Mouse (Mus musculus): ENCODE results near the gene Higd1c. TPM values are rescaled to one million over a fixed set of nuclear protein-coding genes. Genes with fewer than 3 reads are reported as not detected.
"Not testable (repeated sequence)": the region's sequence is repeated elsewhere in the genome, so short reads cannot be mapped to it uniquely, and the experiment has no call there.

Higd1c gene
- total RNA-seq, 2 experiments from 2014 or later, result not detected

GRCm38 (mm10) chr15:100406088-100406487 is 41.7 kb downstream of the Higd1c start:
- no peak for ATAC-seq (ENCODE audit: poor library complexity, severe bottlenecking)

GRCm38 (mm10) chr15:100410918-100411672 is 46.8 kb downstream of the Higd1c start:
- ATAC-seq (ENCODE audit: poor library complexity, severe bottlenecking), result peak; percentile 88

DNA sequence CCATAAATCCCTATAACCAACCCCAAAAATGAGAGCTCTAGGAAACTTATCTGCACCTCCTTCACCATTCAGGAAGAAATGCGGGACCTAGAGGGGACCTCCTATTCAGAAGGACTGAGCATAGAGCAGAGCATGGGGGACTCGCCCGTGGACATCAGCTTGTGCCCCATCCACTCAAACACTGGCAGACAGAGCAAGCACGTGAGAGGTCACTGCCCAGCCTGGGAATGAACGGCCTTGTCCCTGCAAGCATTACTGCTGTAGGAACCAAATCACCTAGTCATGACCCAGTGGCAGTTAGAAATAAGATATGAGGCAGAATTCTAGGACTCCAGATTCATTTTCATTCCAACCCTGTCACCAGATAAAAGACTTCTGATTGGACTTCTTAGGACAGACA is 47.4 kb downstream of the Higd1c start:
- ATAC-seq (ENCODE audit: poor library complexity, severe bottlenecking), result no peak

DNA sequence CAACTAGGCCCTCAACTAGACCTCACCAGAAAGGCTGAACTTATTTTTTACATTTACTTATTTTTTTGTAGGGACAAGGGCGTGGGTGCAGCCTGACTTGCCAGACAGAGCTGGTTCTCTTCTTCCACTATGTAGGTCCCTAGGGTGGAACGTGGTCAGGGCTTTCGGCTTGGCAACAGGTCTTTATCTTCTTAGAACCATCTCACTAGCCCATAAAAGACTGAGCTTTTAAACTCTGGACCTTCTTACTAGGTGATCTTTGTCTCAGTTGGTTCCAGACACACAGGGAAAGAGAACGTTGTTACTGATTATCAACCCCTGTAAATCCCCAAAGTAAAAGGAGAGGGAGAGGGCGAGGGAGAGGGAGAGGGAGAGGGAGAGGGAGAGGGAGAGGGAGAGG is 49.0 kb downstream of the Higd1c start:
- ATAC-seq (ENCODE audit: poor library complexity, severe bottlenecking), result no peak

DNA sequence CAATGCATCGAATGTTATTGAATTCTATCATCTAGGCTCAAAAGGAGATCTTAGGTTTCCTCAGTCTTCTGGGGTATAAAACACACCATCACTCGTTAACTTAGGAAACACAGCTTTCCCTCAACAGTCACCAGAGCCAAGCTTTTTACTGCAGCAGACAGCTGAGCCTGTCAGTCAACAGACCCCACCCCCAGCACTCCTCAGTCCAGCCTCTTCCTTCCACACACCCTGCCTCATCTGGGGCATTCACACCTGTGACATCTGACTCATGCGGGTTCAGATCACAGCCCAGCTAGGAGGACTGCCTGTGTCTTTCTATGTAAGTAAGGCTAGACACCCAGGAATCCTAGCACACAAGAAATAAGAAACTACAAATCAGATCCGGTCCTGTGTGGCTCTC is 49.7 kb downstream of the Higd1c start:
- peak; percentile 48; the same call in 1 of the 2 replicates for ATAC-seq (ENCODE audit: poor library complexity, severe bottlenecking)

DNA sequence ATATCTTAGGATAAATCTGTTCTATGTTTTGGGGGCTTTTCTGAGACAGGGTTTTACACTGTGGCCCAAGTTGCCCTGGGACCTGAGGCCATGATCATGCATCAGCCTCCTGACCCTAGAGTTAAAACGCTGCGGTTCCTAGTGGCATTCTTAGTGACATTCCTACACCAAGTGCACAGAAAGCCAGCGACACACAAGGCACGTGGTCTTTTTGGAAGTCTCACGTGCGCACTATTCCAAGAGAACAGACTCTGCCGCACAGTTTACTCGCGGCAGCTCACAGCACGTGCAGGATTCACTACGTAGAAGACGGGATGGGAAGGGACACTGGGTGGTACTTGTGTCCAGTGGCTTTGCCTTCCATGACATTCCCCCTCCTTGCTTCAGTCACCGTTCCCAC is 50.6 kb downstream of the Higd1c start:
- no peak for ATAC-seq (ENCODE audit: poor library complexity, severe bottlenecking)

GRCm38 (mm10) chr15:100415684-100416083 is 51.3 kb downstream of the Higd1c start:
- ATAC-seq (ENCODE audit: poor library complexity, severe bottlenecking), result no peak

DNA sequence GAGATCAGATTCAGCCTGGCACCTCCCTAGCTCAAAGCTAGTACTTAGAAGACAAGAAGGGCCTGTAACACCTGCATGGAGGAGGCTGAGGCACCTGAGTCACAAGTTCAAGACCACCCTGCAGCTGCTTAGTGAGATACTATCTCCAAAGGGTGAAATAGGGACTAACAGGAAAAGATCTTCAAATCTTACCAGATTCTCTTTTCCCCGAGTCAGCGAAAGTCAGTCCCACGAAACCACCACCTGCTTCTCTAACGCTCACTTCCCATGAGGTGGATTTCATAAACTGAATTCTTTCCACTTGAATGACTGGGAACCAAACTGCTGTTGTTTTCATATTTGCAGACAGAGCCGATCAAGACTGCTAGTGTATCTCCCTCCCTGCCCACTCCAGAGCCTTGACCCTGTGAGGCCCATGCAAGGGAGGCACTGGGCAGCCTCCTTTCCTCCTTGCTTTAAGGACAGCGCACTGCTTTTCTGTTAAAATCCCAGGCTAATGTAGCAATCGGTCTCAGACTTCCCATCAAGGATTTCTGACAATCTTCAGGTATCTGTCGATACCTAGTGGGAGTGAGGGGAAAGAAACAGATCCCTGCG is 53.6 kb downstream of the Higd1c start:
- ATAC-seq (ENCODE audit: poor library complexity, severe bottlenecking), result no peak

GRCm38 (mm10) chr15:100419311-100419710 is 55.0 kb downstream of the Higd1c start:
- no peak for ATAC-seq (ENCODE audit: poor library complexity, severe bottlenecking)

GRCm38 (mm10) chr15:100419901-100420745 is 55.8 kb downstream of the Higd1c start:
- ATAC-seq (ENCODE audit: poor library complexity, severe bottlenecking), result no peak

DNA sequence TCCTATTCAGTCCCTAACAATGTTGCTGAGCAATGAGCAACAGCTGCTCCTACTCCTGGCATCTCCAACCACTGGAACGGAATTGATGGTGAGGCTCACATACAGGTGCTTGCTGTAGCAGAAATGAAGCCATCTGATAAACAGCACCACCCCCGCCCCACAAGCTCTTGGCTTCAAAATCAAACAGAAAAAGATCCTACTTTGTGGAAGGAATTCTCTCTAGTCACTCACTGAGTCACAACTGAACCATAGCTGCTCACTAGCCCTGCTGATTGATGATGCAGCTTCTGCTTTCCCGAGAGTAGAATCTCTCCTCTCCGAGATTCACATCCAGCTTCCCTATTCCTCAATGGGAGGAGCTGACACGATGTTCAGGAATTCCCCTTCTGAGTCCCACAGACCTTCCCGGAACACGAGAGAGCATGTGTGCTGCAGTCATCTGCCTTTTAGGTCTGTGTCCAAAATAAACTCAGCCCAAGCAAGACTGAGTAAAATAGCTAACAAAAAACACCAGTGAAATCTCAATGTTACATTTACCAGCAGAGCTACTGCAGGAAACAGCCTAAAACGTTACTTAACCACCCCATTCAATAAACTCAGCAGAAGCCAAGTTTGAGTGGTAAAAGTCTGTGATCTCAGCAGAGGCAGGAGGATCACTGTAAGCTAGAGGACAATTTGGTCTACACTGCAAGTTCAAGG is 56.9 kb downstream of the Higd1c start:
- no peak for ATAC-seq (ENCODE audit: poor library complexity, severe bottlenecking)

GRCm38 (mm10) chr15:100421758-100422197 is 57.4 kb downstream of the Higd1c start, which contains the start of gene Gm5475:
Gene Gm5475 (plus strand): TSS chr15:100422147.
- ATAC-seq (ENCODE audit: poor library complexity, severe bottlenecking), result not testable (repeated sequence)

- 0 out of 2 replicates have a peak, but pooled peaks have one; percentile 16 for ATAC-seq (ENCODE audit: poor library complexity, severe bottlenecking)
Measured at GRCm38 (mm10) chr15:100422476-100422875, 58.1 kb downstream of the Higd1c start.

- peak; percentile 94 for ATAC-seq (ENCODE audit: poor library complexity, severe bottlenecking)
Measured at GRCm38 (mm10) chr15:100422899-100423860, 58.8 kb downstream of the Higd1c start.

- ATAC-seq (ENCODE audit: poor library complexity, severe bottlenecking), result 0 out of 2 replicates have a peak, but pooled peaks have one; percentile 9
Measured at GRCm38 (mm10) chr15:100423916-100424315, 59.6 kb downstream of the Higd1c start.

DNA sequence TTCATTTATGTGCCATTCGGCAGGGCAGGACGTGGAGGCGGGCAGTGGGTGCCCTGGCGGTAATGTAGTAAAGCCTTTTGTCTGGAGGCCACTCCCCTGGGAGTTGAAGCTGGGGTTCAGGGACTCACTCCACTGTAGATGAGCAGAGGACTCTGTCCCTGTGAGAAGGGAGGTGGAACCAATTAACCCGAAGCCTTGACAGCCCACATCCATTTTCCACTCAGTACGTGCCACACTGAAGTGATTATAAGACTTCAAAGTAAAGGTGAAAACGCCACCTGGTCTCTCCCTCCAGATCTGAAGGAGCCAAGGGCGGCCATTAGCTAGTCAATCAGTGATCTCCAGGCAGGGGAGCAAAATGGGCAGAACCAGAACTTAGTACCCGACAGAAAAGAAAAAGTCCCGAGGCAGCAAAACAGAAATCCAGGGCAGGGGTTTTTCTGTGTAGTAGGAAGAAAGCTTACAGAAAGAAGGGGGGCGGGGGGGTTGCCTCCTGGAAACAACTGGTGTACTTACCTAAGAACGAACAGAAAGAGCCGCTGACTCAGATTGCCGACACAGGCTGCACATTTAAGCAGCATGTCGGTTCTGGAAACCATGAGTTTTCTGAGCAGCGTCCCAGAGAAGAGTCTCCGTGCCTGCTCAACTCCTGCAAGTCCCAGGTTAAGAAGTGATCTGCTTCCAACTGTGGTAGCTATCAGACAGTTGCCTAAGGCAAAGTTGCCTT is 60.2 kb downstream of the Higd1c start, which contains the start of gene Slc11a2:
TSS of gene Slc11a2 (minus strand) at position 677 of the 727 bp plus-strand sequence.
- ATAC-seq (ENCODE audit: poor library complexity, severe bottlenecking), result no peak

- ATAC-seq (ENCODE audit: poor library complexity, severe bottlenecking), result no peak
Measured at GRCm38 (mm10) chr15:100428296-100428905, 64.1 kb downstream of the Higd1c start.

- ATAC-seq (ENCODE audit: poor library complexity, severe bottlenecking), result no peak
Measured at GRCm38 (mm10) chr15:100429959-100430565, 65.7 kb downstream of the Higd1c start.
